8 mouse cellular contexts compared by ENCODE assay signal in the genomic region with DNA sequence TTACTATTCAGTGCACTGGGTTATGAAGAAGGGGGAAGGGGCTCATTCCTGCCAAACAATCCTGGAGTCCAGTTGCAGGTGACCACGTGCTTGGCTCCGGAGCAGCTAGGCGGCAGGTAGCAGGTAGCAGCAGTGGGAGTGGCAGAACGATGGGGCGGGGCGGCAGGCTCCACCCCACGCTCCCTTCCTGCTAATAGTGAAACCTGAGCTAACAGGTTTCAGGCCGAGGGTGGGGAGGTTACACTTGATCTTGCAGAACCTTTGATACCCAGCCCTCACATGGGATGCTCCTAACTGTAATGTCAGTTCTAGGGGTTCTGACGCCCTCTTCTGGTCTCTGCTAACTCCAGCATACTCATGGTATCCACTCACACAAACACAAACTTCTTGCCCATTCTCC.
DNase-seq lines count a peak whose midpoint lies in the region; ATAC-seq and TF ChIP-seq lines count a peak whose summit lies in the region.

No protein-coding gene starts in this region.

- no peaks in the 10 kb centered on the region for H3K4me1 ChIP-seq in forebrain, postnatal 0 days (ENCODE audit: insufficient read depth)
- peaks cover 10% of the 10 kb centered on the region for H3K4me1 ChIP-seq in lung, embryonic 15.5 days

- peak; percentile 49 for DNase-seq in left cerebral cortex, postnatal 4 days
- DNase-seq in left cerebral cortex, adult 8-10 months (ENCODE audit: low spot score in 2 of 2), result no peak
- peak; percentile 14 for DNase-seq in cerebellum, adult 11-12 months
- DNase-seq in forebrain, postnatal 0 days, result peak; percentile 59
- peak; percentile 73 to 77 for DNase-seq in kidney, adult 8-10 months
- DNase-seq in splenic B cell, adult 2 months (ENCODE audit: low read depth, low spot score), result peak; percentile 1
- no peak for DNase-seq in gastrocnemius, postnatal 4 days (ENCODE audit: low spot score in 2 of 2)

- 0 out of 2 replicates have a peak overlapping the region, but pooled peaks have one; percentile 4 for H3K9ac ChIP-seq in forebrain, postnatal 0 days
- no peak overlapping the region for H3K9ac ChIP-seq in lung, embryonic 15.5 days

- no peaks in the 10 kb centered on the region for H3K27me3 ChIP-seq in forebrain, postnatal 0 days (ENCODE audit: insufficient read depth, low read length)
- peaks cover 9% of the 10 kb centered on the region for H3K27me3 ChIP-seq in lung, embryonic 15.5 days
- no peaks in the 10 kb centered on the region for H3K27me3 ChIP-seq in splenic B cell, adult 2 months (ENCODE audit: control insufficient read depth, insufficient read depth, low read length, poor library complexity, severe bottlenecking)

- H3K27ac ChIP-seq in forebrain, postnatal 0 days (ENCODE audit: low read depth, low read length), result no peak overlapping the region
- H3K27ac ChIP-seq in lung, embryonic 15.5 days, result no peak overlapping the region

- peak overlapping the region; percentile 46 for H3K4me2 ChIP-seq in forebrain, postnatal 0 days (ENCODE audit: low read depth)
- H3K4me2 ChIP-seq in lung, embryonic 15.5 days, result peak overlapping the region; percentile 57

- H3K4me3 ChIP-seq in forebrain, postnatal 0 days (ENCODE audit: low read depth, low read length), result peak overlapping the region; percentile 17
- H3K4me3 ChIP-seq in lung, embryonic 15.5 days, result peak overlapping the region; percentile 29

- intact Hi-C loops in left cerebral cortex, postnatal 4 days (cut with DNase I), result loop anchor here (10.0 kb wide), 2 partner anchors 127 to 263 kb away; no protein-coding TSS in a partner anchor

- WGBS in forebrain, postnatal 0 days, result 8% methylated on average over 9 of the region's 9 CpGs
- 6% methylated on average over 9 of the region's 9 CpGs for WGBS in lung, embryonic 15.5 days

- TF ChIP-seq CTCF in forebrain, postnatal 0 days (IDR thresholded peaks at IDR 0.05; ENCODE audit: low read depth), result peak; percentile 63

- ATAC-seq in forebrain, postnatal 0 days, result peak; percentile 54
- peak; percentile 79; the same call in 1 of the 2 replicates for ATAC-seq in lung, embryonic 15.5 days (ENCODE audit: borderline replicate concordance, extremely low read depth, low FRiP score, low TSS enrichment)

- no peaks in the 10 kb centered on the region for H3K36me3 ChIP-seq in forebrain, postnatal 0 days (ENCODE audit: insufficient read depth)
- H3K36me3 ChIP-seq in lung, embryonic 15.5 days, result no peaks in the 10 kb centered on the region
- H3K36me3 ChIP-seq in splenic B cell, adult 2 months (ENCODE audit: control insufficient read depth, insufficient read depth, low read length, poor library complexity, severe bottlenecking), result no peaks in the 10 kb centered on the region

- no peaks in the 10 kb centered on the region for H3K9me3 ChIP-seq in forebrain, postnatal 0 days (ENCODE audit: low read length)
- H3K9me3 ChIP-seq in lung, embryonic 15.5 days, result no peaks in the 10 kb centered on the region

Comparison
In these comparisons a context has a peak if more than half of its experiments do, and no peak if none do; other contexts are left out.
1. DNase-seq: peak in left cerebral cortex, postnatal 4 days (single experiment), cerebellum, adult 11-12 months (single experiment), forebrain, postnatal 0 days (single experiment), kidney, adult 8-10 months (2 of 2) and splenic B cell, adult 2 months (single experiment); none in left cerebral cortex, adult 8-10 months (0 of 2) and gastrocnemius, postnatal 4 days (0 of 2).